Mouse (Mus musculus) bone marrow macrophage, adult 2 months (primary cell): ENCODE data around the gene Olfr1392.

ENCODE experiments used
- CTCF ChIP-seq: IDR thresholded peaks from 2 replicates; pipeline ENCODE4 v1.5.1; 2012; ENCODE audit warnings: low read depth, mild to moderate bottlenecking, low read length, moderate library complexity
- POLR2A ChIP-seq: IDR thresholded peaks from 2 replicates; pipeline ENCODE4 v1.6.1; 2012; ENCODE audit warnings: mild to moderate bottlenecking, low read depth, low read length, borderline replicate concordance

DNA sequence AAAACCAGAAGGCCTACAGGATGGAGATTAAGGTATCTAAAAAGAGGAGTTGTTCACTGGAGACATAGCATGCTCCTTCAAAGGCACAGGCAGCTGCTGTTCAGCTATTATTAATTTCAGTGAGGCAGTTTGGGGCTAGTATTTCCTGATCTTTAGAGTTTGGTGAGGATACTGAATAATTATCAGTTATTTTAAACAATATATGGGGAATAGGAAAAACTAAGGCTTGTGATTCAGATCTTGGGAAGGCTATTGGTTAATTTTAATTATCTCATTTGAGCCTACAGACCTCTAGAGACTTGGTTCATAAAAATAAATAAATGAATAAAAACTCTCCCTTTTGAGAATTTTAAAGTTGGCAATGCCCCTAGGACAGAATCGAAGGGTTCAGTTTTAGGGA, 49.8 kb downstream of the Olfr1392 start, which contains the start of gene Olfr1390:
- TF ChIP-seq CTCF (no peak), POLR2A (no peak)
